Mouse (Mus musculus) CH12.LX (cell line): Measurements from ENCODE around the gene Atp2a3. TPM values are rescaled to one million over a fixed set of nuclear protein-coding genes. Genes with fewer than 3 reads are reported as not detected.

Experiments
- DNase-seq: peaks from one replicate; pipeline ENCODE4 v3.0.0-alpha.2; 2013; ENCODE audit errors: extremely low read depth
- H3K27ac ChIP-seq: 2 replicates; pipeline ENCODE4 v1.5.1; 2012; ENCODE audit warnings: low read depth, mild to moderate bottlenecking, control low read depth, moderate library complexity; ENCODE audit not compliant: insufficient read depth
- H3K27me3 ChIP-seq: replicated peaks from 2 replicates; pipeline ENCODE3; 2012; ENCODE audit warnings: inconsistent platforms
- H3K36me3 ChIP-seq, 2 experiments: replicated peaks in 1 of 2; 2 replicates each; pipeline versions ENCODE3 to v1.6.1; 2012; ENCODE audit warnings: inconsistent platforms in 1 of 2, low read length in 1 of 2, mild to moderate bottlenecking in 1 of 2, mixed read lengths in 1 of 2, moderate library complexity in 1 of 2; ENCODE audit not compliant: control insufficient read depth in 1 of 2, insufficient read depth in 1 of 2
- H3K4me1 ChIP-seq, 2 experiments: 2 replicates each; pipeline ENCODE4 v1.6.1; 2012; ENCODE audit warnings: inconsistent platforms in 1 of 2, moderate library complexity in 1 of 2; ENCODE audit not compliant: insufficient read depth in 2 of 2, control insufficient read depth in 1 of 2
- H3K4me2 ChIP-seq: 2 replicates; pipeline ENCODE4 v1.6.1; 2012; ENCODE audit warnings: low read depth, mild to moderate bottlenecking, control low read depth; ENCODE audit not compliant: poor library complexity, insufficient read depth, severe bottlenecking
- H3K4me3 ChIP-seq, 3 experiments: fragments of 150-350 bp in 1 of 3; sonication (generic) in 1 of 3; replicated peaks in 1 of 3; 2 replicates each; pipeline versions ENCODE3 to v1.5.1; 2011 to 2012; ENCODE audit warnings: low read depth in 2 of 3, low read length in 2 of 3, mild to moderate bottlenecking in 2 of 3, moderate library complexity in 2 of 3, control low read depth in 1 of 3, improper control_type of control experiment in 1 of 3, inconsistent platforms in 1 of 3, mixed read lengths in 1 of 3; ENCODE audit not compliant: poor library complexity in 1 of 3
- H3K79me2 ChIP-seq: replicated peaks from 2 replicates; pipeline ENCODE4 v1.6.1; 2012; ENCODE audit warnings: mild to moderate bottlenecking, moderate library complexity; ENCODE audit not compliant: control insufficient read depth, poor library complexity, insufficient read depth, severe bottlenecking; ENCODE audit errors: extremely low read depth
- H3K9ac ChIP-seq: 2 replicates; pipeline ENCODE4 v1.6.1; 2012; ENCODE audit warnings: low read depth, mild to moderate bottlenecking, control low read depth, moderate library complexity; ENCODE audit not compliant: insufficient read depth
- H3K9me3 ChIP-seq: replicated peaks from 2 replicates; pipeline ENCODE3; 2012; ENCODE audit warnings: low read length, inconsistent platforms, mixed read lengths
- BHLHE40 ChIP-seq: IDR thresholded peaks from 2 replicates; pipeline ENCODE4 v1.6.1; 2011; ENCODE audit warnings: mild to moderate bottlenecking, low read depth, low read length, improper control_type of control experiment
- CHD1 ChIP-seq: IDR thresholded peaks from 2 replicates; pipeline ENCODE4 v1.6.1; 2012; ENCODE audit warnings: low read depth, low read length, improper control_type of control experiment, inconsistent platforms
- CHD2 ChIP-seq: IDR thresholded peaks from 2 replicates; pipeline ENCODE4 v1.6.1; 2011; ENCODE audit warnings: low read length, improper control_type of control experiment
- CTCF ChIP-seq, 2 experiments: IDR thresholded peaks in 1 of 2; conservative IDR thresholded peaks in 1 of 2; 2 replicates each; pipeline ENCODE4 v1.5.1; 2011 to 2012; ENCODE audit warnings: low read depth in 2 of 2, low read length in 2 of 2, improper control_type of control experiment in 1 of 2, inconsistent platforms in 1 of 2, mild to moderate bottlenecking in 1 of 2, moderate library complexity in 1 of 2
- ELF1 ChIP-seq: IDR thresholded peaks from 2 replicates; pipeline ENCODE4 v1.6.1; 2014; ENCODE audit warnings: low read depth, mild to moderate bottlenecking, inconsistent platforms, low read length, improper control_type of control experiment
- EP300 ChIP-seq: IDR thresholded peaks from 2 replicates; pipeline ENCODE4 v1.6.1; 2011; ENCODE audit warnings: low read length, improper control_type of control experiment
- GABPA ChIP-seq: IDR thresholded peaks from 2 replicates; pipeline ENCODE4 v1.6.1; 2012; ENCODE audit warnings: low read depth, low read length, improper control_type of control experiment, inconsistent platforms; ENCODE audit not compliant: insufficient replicate concordance
- HCFC1 ChIP-seq: IDR thresholded peaks from 2 replicates; pipeline ENCODE4 v1.6.1; 2012; ENCODE audit warnings: low read depth, mild to moderate bottlenecking, inconsistent platforms, low read length, improper control_type of control experiment
- IRF4 ChIP-seq: IDR thresholded peaks from 2 replicates; pipeline ENCODE4 v1.6.1; 2014; ENCODE audit warnings: low read depth, mild to moderate bottlenecking, inconsistent platforms, low read length, improper control_type of control experiment
- JUN ChIP-seq: IDR thresholded peaks from 2 replicates; pipeline ENCODE4 v1.6.1; 2011; ENCODE audit warnings: low read depth, mild to moderate bottlenecking, low read length, improper control_type of control experiment, moderate library complexity; ENCODE audit not compliant: insufficient read depth
- JUND ChIP-seq: conservative IDR thresholded peaks from 2 replicates; pipeline ENCODE4 v1.6.1; 2011; ENCODE audit warnings: low read depth, low read length, improper control_type of control experiment
- KAT2A ChIP-seq: IDR thresholded peaks from 2 replicates; pipeline ENCODE4 v1.6.1; 2012; ENCODE audit warnings: low read length, improper control_type of control experiment, inconsistent platforms; ENCODE audit not compliant: insufficient replicate concordance
- MAFK ChIP-seq: IDR thresholded peaks from 2 replicates; pipeline ENCODE4 v1.6.1; 2011; ENCODE audit warnings: low read length, improper control_type of control experiment; ENCODE audit not compliant: insufficient replicate concordance
- MAZ ChIP-seq: IDR thresholded peaks from 2 replicates; pipeline ENCODE4 v1.6.1; 2012; ENCODE audit warnings: low read depth, mild to moderate bottlenecking, inconsistent platforms, low read length, improper control_type of control experiment, moderate library complexity
- MEF2A ChIP-seq: IDR thresholded peaks from 2 replicates; pipeline ENCODE4 v1.6.1; 2014; ENCODE audit warnings: low read depth, mild to moderate bottlenecking, inconsistent platforms, low read length, improper control_type of control experiment, borderline replicate concordance
- MXI1 ChIP-seq: IDR thresholded peaks from 2 replicates; pipeline ENCODE4 v1.6.1; 2011; ENCODE audit warnings: mild to moderate bottlenecking, low read depth, low read length, improper control_type of control experiment
- MYC ChIP-seq: IDR thresholded peaks from 2 replicates; pipeline ENCODE4 v1.6.1; 2011; ENCODE audit warnings: low read depth, mild to moderate bottlenecking, improper control_type of control experiment, low read length
- NELFE ChIP-seq: IDR thresholded peaks from 2 replicates; pipeline ENCODE4 v1.6.1; 2011; ENCODE audit warnings: low read depth, low read length, improper control_type of control experiment
- NRF1 ChIP-seq: IDR thresholded peaks from 2 replicates; pipeline ENCODE4 v1.6.1; 2014; ENCODE audit warnings: low read depth, mild to moderate bottlenecking, inconsistent platforms, low read length, improper control_type of control experiment, moderate library complexity
- POLR2A ChIP-seq: IDR thresholded peaks from 2 replicates; pipeline ENCODE4 v1.6.1; 2011; ENCODE audit warnings: low read depth, mild to moderate bottlenecking, improper control_type of control experiment, low read length
- POLR2AphosphoS2 ChIP-seq: IDR thresholded peaks from 2 replicates; pipeline ENCODE4 v1.6.1; 2011; ENCODE audit warnings: low read depth, low read length, improper control_type of control experiment
- RAD21 ChIP-seq: IDR thresholded peaks from 2 replicates; pipeline ENCODE4 v1.6.1; 2011; ENCODE audit warnings: low read depth, mild to moderate bottlenecking, low read length, improper control_type of control experiment, moderate library complexity
- RCOR1 ChIP-seq: conservative IDR thresholded peaks from 2 replicates; pipeline ENCODE4 v1.6.1; 2012; ENCODE audit warnings: low read depth, mild to moderate bottlenecking, inconsistent platforms, low read length, improper control_type of control experiment
- SIN3A ChIP-seq: IDR thresholded peaks from 2 replicates; pipeline ENCODE4 v1.6.1; 2012; ENCODE audit warnings: low read length, improper control_type of control experiment, inconsistent platforms
- SMC3 ChIP-seq: IDR thresholded peaks from 2 replicates; pipeline ENCODE4 v1.6.1; 2011; ENCODE audit warnings: low read depth, low read length, improper control_type of control experiment
- TBP ChIP-seq: conservative IDR thresholded peaks from 2 replicates; pipeline ENCODE4 v1.6.1; 2011; ENCODE audit warnings: low read depth, low read length, improper control_type of control experiment
- TCF12 ChIP-seq: IDR thresholded peaks from 2 replicates; pipeline ENCODE4 v1.6.1; 2014; ENCODE audit warnings: low read depth, mild to moderate bottlenecking, inconsistent platforms, low read length, improper control_type of control experiment
- UBTF ChIP-seq: IDR thresholded peaks from 2 replicates; pipeline ENCODE4 v1.6.1; 2012; ENCODE audit warnings: low read depth, mild to moderate bottlenecking, inconsistent platforms, low read length, improper control_type of control experiment, moderate library complexity
- USF1 ChIP-seq: IDR thresholded peaks from 2 replicates; pipeline ENCODE4 v1.6.1; 2014; ENCODE audit warnings: low read depth, mild to moderate bottlenecking, inconsistent platforms, low read length, improper control_type of control experiment
- ZC3H11A ChIP-seq: IDR thresholded peaks from 2 replicates; pipeline ENCODE4 v1.6.1; 2012; ENCODE audit warnings: low read depth, mild to moderate bottlenecking, inconsistent platforms, low read length, improper control_type of control experiment
- ZMIZ1 ChIP-seq: IDR thresholded peaks from 2 replicates; pipeline ENCODE4 v1.6.1; 2012; ENCODE audit warnings: low read depth, mild to moderate bottlenecking, inconsistent platforms, low read length, improper control_type of control experiment
- ZNF384 ChIP-seq: IDR thresholded peaks from 2 replicates; pipeline ENCODE4 v1.6.1; 2012; ENCODE audit warnings: low read depth, low read length, improper control_type of control experiment, inconsistent platforms
- dilution Hi-C: fragments of 300-500 bp; cut with MboI; formaldehyde crosslinking; loops from 2 replicates; pipeline ENCODE4 v1.14.3; 2020; ENCODE audit warnings: low sequenced_read_pairs; ENCODE audit not compliant: extremely low pct_unique_long_range_greater_than_20kb, extremely low pct_ligation_motif_present
- in situ Hi-C: fragments of 300-500 bp; cut with MboI; formaldehyde crosslinking; loops from 3 replicates; pipeline ENCODE4 v1.14.3; 2019; ENCODE audit warnings: low sequenced_read_pairs, low pct_ligation_motif_present, low pct_unique_long_range_greater_than_20kb, mixed read lengths
- polyA plus RNA-seq: library from polyadenylated mRNA; unstranded; fragments of >175 nt; gene quantifications from 2 replicates; pipeline ENCODE4 v1.2.1, GENCODE M21; 2012; ENCODE audit warnings: low read depth; ENCODE audit not compliant: insufficient read length
- total RNA-seq, 2 experiments: library from RNA; depleted of rRNA; stranded (reverse); fragments of 300-350 nt in 1 of 2; fragments of >200 nt in 1 of 2; gene quantifications; 2 replicates each; pipeline ENCODE4 v1.2.3; 2012 to 2014

Gene Atp2a3
- total and polyA plus RNA-seq, 3 experiments, result 61.4 to 279 (median 218) TPM

DNA sequence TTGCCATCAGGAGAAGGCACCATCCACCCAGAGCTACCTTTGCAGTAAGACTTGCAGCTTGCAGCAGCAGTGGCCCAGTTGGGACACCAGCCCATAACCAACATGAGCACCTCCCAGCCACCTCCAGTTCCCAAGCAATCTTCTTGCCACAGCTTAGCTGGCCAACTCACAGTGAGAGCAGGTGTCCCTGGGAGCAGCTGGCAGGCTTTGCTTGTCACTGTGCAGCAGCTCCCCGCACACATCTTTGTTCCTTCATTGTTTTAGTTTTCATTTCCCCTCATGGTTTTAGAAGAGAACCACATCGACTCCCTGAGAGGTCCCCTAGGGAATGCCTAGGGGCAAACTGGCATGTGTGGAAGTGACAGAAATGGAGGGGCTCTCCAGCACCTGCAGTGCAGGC is 35.9 kb upstream of the Atp2a3 start (continued):
- TF ChIP-seq GABPA, result no peak
- TF ChIP-seq TBP, result no peak
- peak; percentile 85 for TF ChIP-seq EP300
- no peak for TF ChIP-seq UBTF
- no peak; the same call in 1 of the 2 replicates for TF ChIP-seq RAD21
- no peak for TF ChIP-seq JUND
- TF ChIP-seq ELF1, result no peak
- no peak for TF ChIP-seq ZNF384
- TF ChIP-seq POLR2A, result no peak
- TF ChIP-seq RCOR1, result no peak
- TF ChIP-seq HCFC1, result no peak
- no peak for TF ChIP-seq ZMIZ1
- no peak; the same call in 1 of the 2 replicates for TF ChIP-seq JUN
- TF ChIP-seq MAFK, result no peak
- TF ChIP-seq CHD2, result peak; percentile 46; the same call in 1 of the 2 replicates
- no peak for TF ChIP-seq USF1
- no peak for TF ChIP-seq SMC3

DNA sequence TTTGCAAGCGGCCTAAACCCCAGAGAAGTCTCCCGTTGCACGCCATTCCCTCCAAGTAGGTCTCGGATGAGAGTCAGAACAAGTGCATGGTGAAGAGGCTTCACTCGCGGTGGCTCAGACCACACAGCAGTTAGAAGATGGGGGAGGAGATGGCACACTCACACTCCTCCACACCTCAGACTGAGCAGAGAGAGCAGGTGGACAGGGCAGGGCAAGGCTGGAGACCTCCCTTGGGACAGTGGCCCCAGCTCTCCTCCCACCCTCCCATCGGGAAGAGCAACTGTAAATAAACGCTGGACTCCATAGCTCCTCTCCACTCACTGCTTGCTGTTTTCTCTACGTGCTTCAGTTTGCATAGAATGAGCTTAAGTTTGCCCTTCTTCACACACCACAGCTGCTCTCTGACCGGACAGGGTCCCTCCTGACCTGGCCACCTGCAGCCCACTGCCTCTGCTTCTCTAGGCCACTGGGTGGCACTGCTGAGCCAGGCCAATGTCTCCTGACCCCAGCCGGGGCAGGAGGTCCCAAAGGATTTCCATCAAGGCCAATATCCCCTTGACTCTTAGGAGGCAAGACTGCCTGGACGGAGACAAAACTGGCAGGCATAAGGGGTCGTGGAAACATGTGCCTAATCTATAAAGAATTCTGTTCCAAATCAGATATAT is 34.6 kb upstream of the Atp2a3 start:
- Histone ChIP-seq H3K79me2 (no peaks in the 10 kb centered on the region), H3K4me3 (no peak overlapping the region), H3K4me1 (peaks cover 38 to 79% of the 10 kb centered on the region in 2 experiments), H3K36me3 (peaks cover 26 to 45% of the 10 kb centered on the region in 2 experiments), H3K27me3 (no peaks in the 10 kb centered on the region), H3K9ac (no peak overlapping the region), H3K4me2 (no peak overlapping the region), H3K9me3 (peaks cover 8% of the 10 kb centered on the region), H3K27ac (no peak overlapping the region)
- dilution Hi-C loops, result no loop called here
- peak; percentile 60 for DNase-seq
- in situ Hi-C loops, result no loop called here
- no peak for TF ChIP-seq POLR2AphosphoS2
- TF ChIP-seq MXI1, result 0 out of 2 replicates have a peak, but pooled peaks have one; percentile 13
- peak; percentile 36; the same call in 1 of the 2 replicates for TF ChIP-seq IRF4
- peak; percentile 100 for TF ChIP-seq SMC3
- no peak for TF ChIP-seq MYC
- peak; percentile 97 for TF ChIP-seq ZC3H11A
- no peak for TF ChIP-seq CHD1
- TF ChIP-seq CTCF (conservative IDR thresholded peaks at IDR 0.05 in 1 of 2, IDR thresholded peaks at IDR 0.05 in 1 of 2; ENCODE audit: low read depth in 2 of 2, low read length in 2 of 2), result peak; percentile 89 to 98
- no peak for TF ChIP-seq KAT2A
- peak; percentile 62; the same call in 1 of the 2 replicates for TF ChIP-seq SIN3A
- peak; percentile 99 for TF ChIP-seq RAD21
- no peak; the same call in 1 of the 2 replicates for TF ChIP-seq BHLHE40
- no peak for TF ChIP-seq ZNF384
- peak; percentile 67; the same call in 1 of the 2 replicates for TF ChIP-seq MAZ
- peak; percentile 68; the same call in 1 of the 2 replicates for TF ChIP-seq TCF12
- TF ChIP-seq MEF2A, result 0 out of 2 replicates have a peak, but pooled peaks have one; percentile 43
- TF ChIP-seq NRF1, result no peak
- TF ChIP-seq NELFE, result peak; percentile 32; the same call in 1 of the 2 replicates
- no peak for TF ChIP-seq ZMIZ1
